Mouse (Mus musculus) kidney, adult 2 months (tissue): Measurements from ENCODE around the gene Ctbp2.

Experiments
- CTCF ChIP-seq: fragments of 200-500 bp; conservative IDR thresholded peaks from 2 replicates; pipeline ENCODE4 v1.5.1; 2011; ENCODE audit warnings: low read depth, mild to moderate bottlenecking, control low read depth, low read length, moderate library complexity, mixed read lengths; ENCODE audit not compliant: insufficient read depth, insufficient read length
- POLR2A ChIP-seq: fragments of 200-500 bp; IDR thresholded peaks from one replicate; pipeline ENCODE4 v1.6.1; 2011; ENCODE audit warnings: low read depth, low read length, control low read depth

DNA sequence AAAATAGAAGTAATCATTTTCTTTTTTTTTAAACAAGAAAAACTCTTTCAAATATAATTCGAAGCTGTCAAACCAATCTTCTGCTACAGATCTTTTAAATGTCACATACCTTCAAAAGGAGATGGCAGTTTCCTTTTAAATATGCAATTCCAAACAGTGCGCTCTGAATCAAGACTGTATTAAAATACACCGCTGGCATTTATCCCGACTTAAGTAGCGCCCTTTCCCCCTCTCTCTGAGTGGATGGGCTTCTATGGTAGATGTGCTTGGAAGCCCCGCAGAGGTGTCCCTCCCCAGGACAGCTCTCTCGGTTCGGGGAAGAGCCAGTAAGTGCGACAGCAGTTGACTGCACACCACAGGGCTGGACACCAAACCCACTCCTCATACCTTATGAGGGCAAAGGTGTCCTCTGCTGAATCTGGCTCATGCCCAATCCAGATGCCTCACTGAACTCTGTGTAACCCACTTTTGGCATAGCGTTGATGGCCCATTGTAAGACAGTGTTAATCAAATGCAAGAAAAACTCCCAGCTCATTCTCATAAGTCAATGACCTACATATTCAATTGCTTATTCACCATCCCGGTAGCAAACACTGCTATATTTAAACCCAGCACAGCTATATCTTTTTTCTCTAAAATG lies 34.4 kb downstream of the Ctbp2 start:
- no peak for TF ChIP-seq CTCF
- TF ChIP-seq POLR2A: no peak
